Mouse (Mus musculus) midbrain, embryonic 12.5 days (tissue): ENCODE data around the gene Dbp. TPM values are rescaled to one million over a fixed set of nuclear protein-coding genes. Genes with fewer than 3 reads are reported as not detected.

Experiments
- ATAC-seq: fragments of 200-750 bp; cut with Nextera tagmentation; 2 replicates; pipeline ENCODE4 v1.8.0; 2017; ENCODE audit warnings: low read depth, moderate TSS enrichment, moderate library complexity; ENCODE audit not compliant: low FRiP score
- H3K27ac ChIP-seq: fragments of 300-500 bp; sonication (generic); replicated peaks from 2 replicates; pipeline ENCODE4 v1.5.1; 2016; ENCODE audit warnings: mild to moderate bottlenecking
- H3K27me3 ChIP-seq: fragments of 300-500 bp; sonication (generic); 2 replicates; pipeline ENCODE4 v1.6.1; 2016; ENCODE audit warnings: mild to moderate bottlenecking
- H3K36me3 ChIP-seq: fragments of 300-500 bp; sonication (generic); 2 replicates; pipeline ENCODE4 v1.6.1; 2016
- H3K4me1 ChIP-seq: fragments of 300-500 bp; sonication (generic); 2 replicates; pipeline ENCODE4 v1.6.1; 2016
- H3K4me2 ChIP-seq: fragments of 300-500 bp; sonication (generic); replicated peaks from 2 replicates; pipeline ENCODE4 v1.6.1; 2016; ENCODE audit warnings: mild to moderate bottlenecking, moderate library complexity
- H3K4me3 ChIP-seq: fragments of 300-500 bp; sonication (generic); 2 replicates; pipeline ENCODE4 v1.5.1; 2016; ENCODE audit warnings: mild to moderate bottlenecking
- H3K9ac ChIP-seq: fragments of 300-500 bp; sonication (generic); replicated peaks from 2 replicates; pipeline ENCODE4 v1.6.1; 2016; ENCODE audit warnings: mild to moderate bottlenecking, moderate library complexity
- H3K9me3 ChIP-seq: fragments of 300-500 bp; sonication (generic); 2 replicates; pipeline ENCODE4 v1.6.1; 2016; ENCODE audit warnings: mild to moderate bottlenecking
- WGBS: fragments of 180-500 bp; shearing (Covaris S2); methylation state at CpG from one replicate; pipeline ENCODE4 v1.1.7; 2016; 5-methylcytosine and 5-hydroxymethylcytosine counted together
- polyA plus RNA-seq: library from polyadenylated mRNA; unstranded; fragments of >200 nt; fragmentation: Nextera tagmentation; extraction: Ambion mirVana; gene quantifications from 2 replicates; pipeline ENCODE4 v1.2.1, GENCODE M21; 2016

Dbp gene
- polyA plus RNA-seq, 1 experiment from 2014 or later: 4.5 TPM

DNA sequence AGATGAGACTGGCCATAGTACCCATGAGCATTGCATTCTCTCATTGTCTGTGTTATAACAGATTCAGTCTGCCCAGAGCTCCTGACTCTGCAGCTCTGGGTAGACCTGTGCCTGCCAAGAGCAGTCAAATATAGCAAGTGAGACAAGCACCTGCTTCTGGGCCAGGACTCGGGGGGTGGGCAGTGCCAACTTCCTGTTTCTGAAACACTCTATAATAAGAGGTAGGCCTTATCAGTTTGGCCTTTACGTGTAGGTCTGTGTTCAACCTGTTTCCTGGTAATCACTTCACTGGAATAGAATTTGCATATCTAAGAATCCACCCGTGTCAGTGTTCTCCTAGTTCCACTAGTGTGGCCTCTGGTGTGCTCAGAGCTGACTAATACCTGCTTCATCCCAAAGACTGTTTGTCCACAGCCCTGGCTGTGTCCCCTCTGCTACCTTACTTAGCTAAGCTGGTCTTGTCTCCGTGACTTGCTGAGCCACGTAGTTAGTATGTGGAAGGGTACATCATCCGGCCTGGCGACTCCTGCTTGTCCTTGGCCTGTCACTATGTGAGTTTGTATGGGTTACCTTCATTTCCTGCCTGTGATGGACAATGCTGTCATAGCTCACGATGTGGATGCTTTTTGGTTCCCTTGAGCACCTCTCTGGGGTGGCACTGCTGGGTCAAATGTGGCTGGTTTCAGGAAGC is 23.7 kb upstream of the Dbp start:
- Histone ChIP-seq H3K27ac (no peak overlapping the region), H3K9me3 (no peaks in the 10 kb centered on the region), H3K27me3 (peaks cover 17% of the 10 kb centered on the region; the same call in 1 of the 2 replicates), H3K36me3 (no peaks in the 10 kb centered on the region), H3K4me2 (no peak overlapping the region), H3K4me1 (peaks cover 5% of the 10 kb centered on the region; the same call in 1 of the 2 replicates), H3K9ac (no peak overlapping the region), H3K4me3 (no peak overlapping the region)
- ATAC-seq: no peak
- WGBS: 86% methylated on average over 8 of the region's 8 CpGs

DNA sequence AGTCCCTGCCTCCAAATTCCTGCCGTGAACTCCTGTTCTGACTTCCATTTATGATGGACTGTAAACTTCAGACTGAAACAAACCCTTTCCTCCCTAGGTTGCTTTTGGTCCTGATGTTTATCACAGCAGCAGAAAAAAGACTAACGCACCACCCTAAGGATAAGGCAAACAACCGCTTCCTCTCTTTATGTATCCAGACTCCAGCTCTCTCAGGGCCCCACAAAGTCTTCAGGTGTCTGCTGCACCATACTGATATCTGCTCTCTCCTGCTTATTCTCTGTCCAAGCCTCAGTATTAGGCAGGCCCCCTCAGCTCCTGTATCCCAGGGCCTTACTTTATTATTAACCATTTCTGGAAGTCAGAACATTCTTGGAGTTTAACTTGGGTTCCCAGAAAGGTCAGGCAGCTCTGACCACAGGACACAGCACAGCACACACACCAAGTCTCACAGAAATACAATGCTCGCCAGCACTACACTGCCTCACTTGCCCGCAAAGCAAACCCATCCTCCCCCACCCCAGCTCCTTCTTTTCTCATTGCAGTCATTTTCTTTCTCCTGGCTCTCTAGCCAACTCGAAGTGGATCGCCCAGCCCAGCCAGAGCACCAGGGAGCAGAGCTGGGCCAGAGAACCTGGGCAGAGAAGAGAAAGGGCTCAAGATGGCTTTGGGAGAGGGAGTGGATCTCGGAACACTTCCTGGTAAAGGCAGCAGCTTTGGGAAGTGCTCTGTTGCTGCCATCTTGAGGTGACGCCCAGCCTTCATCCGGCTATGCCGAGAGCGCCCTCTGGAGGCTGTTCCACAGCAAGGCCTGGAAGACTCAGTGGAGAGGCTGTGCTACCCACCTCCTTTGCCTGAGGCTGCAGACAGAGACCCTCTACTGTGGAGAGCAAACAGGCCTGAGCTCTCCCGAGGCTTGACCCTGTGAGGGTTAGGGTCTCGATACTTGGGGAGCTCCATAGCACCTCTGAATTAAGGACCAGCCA is 22.5 kb upstream of the Dbp start:
- H3K9ac ChIP-seq: peak overlapping the region; percentile 45; the same call in 1 of the 2 replicates
- H3K27me3 ChIP-seq: peaks cover 24% of the 10 kb centered on the region
- peak; percentile 88 for ATAC-seq
- H3K36me3 ChIP-seq: no peaks in the 10 kb centered on the region
- WGBS: 28% methylated on average over 14 of the region's 14 CpGs
- peak overlapping the region; percentile 38; the same call in 1 of the 2 replicates for H3K4me2 ChIP-seq
- H3K4me1 ChIP-seq: peaks cover 5% of the 10 kb centered on the region; the same call in 1 of the 2 replicates
- no peaks in the 10 kb centered on the region for H3K9me3 ChIP-seq
- H3K27ac ChIP-seq: peak overlapping the region; percentile 69
- H3K4me3 ChIP-seq: peak overlapping the region; percentile 17; the same call in 1 of the 2 replicates

- peaks cover 5% of the 10 kb centered on the region; the same call in 1 of the 2 replicates for H3K4me1 ChIP-seq
- H3K27ac ChIP-seq: no peak within 1 kb of the TSS
- no peaks in the 10 kb centered on the region for H3K9me3 ChIP-seq
- ATAC-seq: 0 out of 2 replicates have a peak, but pooled peaks have one; percentile 8
- 75% methylated on average over 7 of the region's 7 CpGs for WGBS
- H3K36me3 ChIP-seq: no peaks in the 10 kb centered on the region
- H3K4me3 ChIP-seq: no peak within 1 kb of the TSS
- H3K9ac ChIP-seq: no peak within 1 kb of the TSS
- H3K4me2 ChIP-seq: no peak within 1 kb of the TSS
- H3K27me3 ChIP-seq: peaks cover 24% of the 10 kb centered on the region
Measured at GRCm38 (mm10) chr7:45683396-45684050, 21.4 kb upstream of the Dbp start, which contains the start of gene Ntn5. TSS of gene Ntn5 (plus strand) at chr7:45684022.

DNA sequence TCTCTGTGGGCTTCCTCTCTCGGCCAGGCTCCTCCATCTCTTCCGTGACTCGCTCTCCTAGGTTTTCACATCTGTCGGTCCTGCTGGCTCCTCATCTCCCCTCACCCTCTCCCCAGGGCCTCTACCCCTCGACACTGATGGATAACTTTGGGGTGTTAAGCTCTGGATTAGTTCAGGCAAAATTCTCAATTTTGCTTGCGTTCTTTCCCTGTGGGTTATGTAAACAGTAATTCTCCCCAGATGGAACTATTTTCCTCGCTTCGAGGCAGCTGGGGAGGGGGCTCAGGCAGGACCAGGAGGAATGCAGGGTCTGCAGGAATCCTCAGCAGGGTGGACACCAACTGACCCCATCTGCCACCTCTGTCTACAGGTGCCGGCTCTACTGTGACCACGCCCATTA is 19.1 kb upstream of the Dbp start:
- Histone ChIP-seq H3K4me2 (no peak overlapping the region), H3K4me3 (no peak overlapping the region), H3K4me1 (peaks cover 5% of the 10 kb centered on the region; the same call in 1 of the 2 replicates), H3K9me3 (no peaks in the 10 kb centered on the region), H3K36me3 (no peaks in the 10 kb centered on the region), H3K27me3 (peaks cover 24% of the 10 kb centered on the region), H3K27ac (no peak overlapping the region), H3K9ac (no peak overlapping the region)
- WGBS: 61% methylated on average over 10 of the region's 10 CpGs
- ATAC-seq: no peak

DNA sequence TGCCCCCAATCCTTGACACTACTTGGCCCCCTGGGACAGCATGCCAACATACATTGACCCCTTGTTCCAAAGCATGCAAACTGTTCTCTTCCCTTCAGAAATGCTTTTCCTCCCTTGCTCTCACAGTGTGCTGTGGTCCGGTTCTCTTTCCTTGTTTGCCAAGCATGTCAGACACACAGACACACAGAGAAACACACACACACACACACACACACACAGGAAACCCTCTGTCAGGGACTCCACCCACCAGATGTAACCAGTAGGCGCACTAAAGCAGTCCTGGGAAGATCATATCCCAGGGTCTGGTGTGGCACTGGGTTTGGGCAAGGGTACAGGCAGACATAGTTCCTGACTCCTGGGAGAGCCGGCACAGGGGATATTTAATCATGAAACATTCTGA is 18.0 kb upstream of the Dbp start:
- Histone ChIP-seq H3K4me2 (no peak overlapping the region), H3K4me3 (no peak overlapping the region), H3K27ac (no peak overlapping the region), H3K4me1 (peaks cover 5% of the 10 kb centered on the region; the same call in 1 of the 2 replicates), H3K27me3 (peaks cover 24% of the 10 kb centered on the region), H3K36me3 (no peaks in the 10 kb centered on the region), H3K9ac (no peak overlapping the region; the same call in 1 of the 2 replicates), H3K9me3 (no peaks in the 10 kb centered on the region)
- no peak for ATAC-seq
- 84% methylated on average over 3 of the region's 3 CpGs for WGBS

DNA sequence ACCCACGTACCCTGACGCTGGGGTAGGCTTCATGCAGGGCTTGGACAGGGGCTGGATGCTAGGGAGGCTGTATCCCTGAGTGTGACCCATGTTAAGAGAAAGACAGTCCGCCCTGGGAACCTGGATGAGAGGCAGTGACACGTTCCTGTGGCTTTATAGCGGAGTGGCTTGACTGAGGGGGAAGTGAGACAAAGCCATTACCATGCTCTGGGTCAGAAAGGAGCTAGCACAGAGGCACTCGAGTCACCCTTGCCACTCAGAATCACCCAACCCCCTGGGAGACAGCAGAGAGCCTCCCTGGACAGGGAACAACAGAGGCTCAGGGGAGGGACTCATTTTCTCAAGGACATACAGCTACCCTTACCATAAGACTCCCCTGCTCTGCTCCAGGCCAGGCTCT is 15.8 kb upstream of the Dbp start:
- no peak overlapping the region for H3K27ac ChIP-seq
- no peak overlapping the region for H3K9ac ChIP-seq
- no peak for ATAC-seq
- H3K4me3 ChIP-seq: no peak overlapping the region
- WGBS: 69% methylated on average over 6 of the region's 6 CpGs
- H3K4me1 ChIP-seq: no peaks in the 10 kb centered on the region
- no peaks in the 10 kb centered on the region for H3K36me3 ChIP-seq
- H3K4me2 ChIP-seq: no peak overlapping the region
- no peaks in the 10 kb centered on the region for H3K9me3 ChIP-seq
- H3K27me3 ChIP-seq: peaks cover 24% of the 10 kb centered on the region

DNA sequence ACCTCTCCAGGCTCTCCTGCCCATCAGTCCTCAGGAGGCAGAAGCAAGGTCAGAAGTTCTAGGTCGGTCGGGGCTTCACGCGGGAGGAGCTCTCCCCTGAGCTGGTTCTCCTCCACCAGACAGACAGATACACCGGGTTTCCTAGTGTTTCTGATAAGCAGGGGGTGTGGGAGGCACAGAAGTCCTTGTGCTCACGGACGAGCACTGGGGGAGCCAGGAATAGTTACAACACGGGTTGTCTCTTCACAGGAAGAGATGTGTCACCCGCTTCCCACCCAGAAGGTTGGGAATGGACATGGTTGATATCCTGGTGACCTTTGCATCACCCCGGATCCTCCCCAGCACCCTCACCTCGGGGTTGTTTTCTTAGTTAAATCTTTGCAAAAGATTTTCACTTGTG is 15.1 kb upstream of the Dbp start:
- H3K9me3 ChIP-seq: no peaks in the 10 kb centered on the region
- no peak for ATAC-seq
- no peaks in the 10 kb centered on the region for H3K4me1 ChIP-seq
- 81% methylated on average over 11 of the region's 11 CpGs for WGBS
- no peak overlapping the region for H3K27ac ChIP-seq
- H3K27me3 ChIP-seq: peaks cover 17% of the 10 kb centered on the region
- H3K36me3 ChIP-seq: no peaks in the 10 kb centered on the region
- H3K4me3 ChIP-seq: no peak overlapping the region
- H3K9ac ChIP-seq: no peak overlapping the region
- H3K4me2 ChIP-seq: no peak overlapping the region

GRCm38 (mm10) chr7:45692364-45692763 is 12.5 kb upstream of the Dbp start:
- H3K36me3 ChIP-seq: no peaks in the 10 kb centered on the region
- H3K27ac ChIP-seq: no peak overlapping the region
- H3K4me2 ChIP-seq: no peak overlapping the region
- no peak for ATAC-seq
- H3K9ac ChIP-seq: no peak overlapping the region
- H3K9me3 ChIP-seq: no peaks in the 10 kb centered on the region
- no peaks in the 10 kb centered on the region for H3K4me1 ChIP-seq
- H3K27me3 ChIP-seq: no peaks in the 10 kb centered on the region
- 70% methylated on average over 2 of the region's 2 CpGs for WGBS
- no peak overlapping the region for H3K4me3 ChIP-seq

GRCm38 (mm10) chr7:45693921-45694591 is 10.8 kb upstream of the Dbp start, which contains the start of gene Sec1:
TSS of gene Sec1 (minus strand) at chr7:45694402.
- 90% methylated on average over 50 of the region's 50 CpGs for WGBS
- Histone ChIP-seq H3K27ac (no peak within 1 kb of the TSS), H3K36me3 (no peaks in the 10 kb centered on the region), H3K4me3 (no peak within 1 kb of the TSS), H3K9ac (no peak within 1 kb of the TSS), H3K9me3 (no peaks in the 10 kb centered on the region), H3K4me2 (no peak within 1 kb of the TSS), H3K4me1 (no peaks in the 10 kb centered on the region), H3K27me3 (peaks cover 12% of the 10 kb centered on the region)
- ATAC-seq: no peak

DNA sequence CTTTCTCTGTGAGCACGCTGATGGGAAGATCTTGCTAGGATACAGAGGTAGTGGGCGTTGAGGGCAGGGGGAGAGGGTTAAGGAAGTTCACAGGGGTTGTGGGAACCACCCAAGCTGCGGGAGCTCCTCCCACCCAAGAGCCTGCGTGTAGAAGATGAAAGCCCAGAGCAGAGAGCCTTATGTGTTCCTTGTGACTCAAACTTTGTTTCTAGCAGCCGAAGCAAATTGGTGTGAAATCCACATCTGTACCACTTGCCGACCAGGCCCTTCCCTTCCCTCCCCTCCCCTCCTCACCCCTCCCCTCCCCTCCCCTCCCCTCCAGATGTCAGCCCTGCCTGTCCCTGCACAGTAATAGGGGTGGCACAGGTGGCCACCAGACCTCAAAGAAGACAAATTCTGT is 9.8 kb upstream of the Dbp start:
- no peak overlapping the region for H3K27ac ChIP-seq
- peaks cover 8% of the 10 kb centered on the region for H3K4me1 ChIP-seq
- H3K9ac ChIP-seq: no peak overlapping the region
- H3K36me3 ChIP-seq: no peaks in the 10 kb centered on the region
- peaks cover 22% of the 10 kb centered on the region for H3K27me3 ChIP-seq
- ATAC-seq: no peak; the same call in 1 of the 2 replicates
- 19% methylated on average over 6 of the region's 6 CpGs for WGBS
- H3K9me3 ChIP-seq: no peaks in the 10 kb centered on the region
- H3K4me2 ChIP-seq: no peak overlapping the region
- no peak overlapping the region for H3K4me3 ChIP-seq

GRCm38 (mm10) chr7:45697894-45698293 is 7.0 kb upstream of the Dbp start:
- Histone ChIP-seq H3K36me3 (no peaks in the 10 kb centered on the region), H3K4me3 (no peak overlapping the region)
- ATAC-seq: no peak

More at GRCm38 (mm10) chr7:45697894-45698293, 7.0 kb upstream of the Dbp start:
- Histone ChIP-seq H3K4me2 (no peak overlapping the region), H3K27me3 (peaks cover 28% of the 10 kb centered on the region), H3K9me3 (no peaks in the 10 kb centered on the region), H3K4me1 (peaks cover 28% of the 10 kb centered on the region), H3K27ac (no peak overlapping the region), H3K9ac (no peak overlapping the region)
- 82% methylated on average over 7 of the region's 7 CpGs for WGBS
